Mouse (Mus musculus): ENCODE measurements at regions not wholly inside any gene's neighbourhood (a gene's known extent, or its start where the extent isn't known, plus 50 kb on each side); places are given as distances from the start of the nearest gene placed in this dataset.
A peak's percentile ranks its signal among the peaks of the same experiment; 100 is the strongest.

GRCm38 (mm10) chr13:38878718-38879669 is 81.7 kb downstream of the Slc35b3 start:
- DNase-seq (ENCODE audit: low spot score in 2 of 2) = peak in 1 of 2 experiments; percentile 22

- DNase-seq (ENCODE audit: low spot score in 2 of 2) = no peak
Measured at GRCm38 (mm10) chr13:38875923-38876322, 84.8 kb downstream of the Slc35b3 start.

GRCm38 (mm10) chr13:38864002-38864401 is 96.7 kb downstream of the Slc35b3 start:
- DNase-seq (ENCODE audit: low spot score in 2 of 2) = no peak

- DNase-seq (ENCODE audit: low spot score in 2 of 2) = no peak
Measured at GRCm38 (mm10) chr13:38855742-38856141, 104.9 kb downstream of the Slc35b3 start.

- DNase-seq (ENCODE audit: low spot score in 2 of 2) = peak in 1 of 2 experiments; percentile 13
Measured at GRCm38 (mm10) chr13:38854986-38855385, 105.7 kb downstream of the Slc35b3 start.

GRCm38 (mm10) chr13:38852868-38853267 is 107.8 kb downstream of the Slc35b3 start:
- peak in 1 of 2 experiments; percentile 22 for DNase-seq (ENCODE audit: low spot score in 2 of 2)

DNA sequence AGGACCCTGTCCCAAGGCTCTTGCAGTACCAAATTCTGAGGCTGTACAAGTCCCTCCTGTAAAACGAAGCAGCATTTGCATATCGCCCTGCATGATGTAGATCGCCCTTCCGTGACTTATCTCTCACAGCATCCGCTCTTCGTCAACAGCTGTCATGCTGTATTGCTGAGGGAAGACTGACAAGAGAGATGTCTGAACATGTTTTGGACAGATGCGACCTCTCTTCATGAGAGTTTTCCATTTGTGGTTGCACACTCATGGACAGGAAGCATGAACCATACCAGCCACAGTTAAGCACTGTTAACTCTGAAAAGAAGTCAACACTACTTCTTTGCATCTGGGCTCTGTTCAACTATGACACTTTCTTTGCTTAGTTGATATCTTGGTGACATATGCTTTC is 108.9 kb downstream of the Slc35b3 start:
- DNase-seq (ENCODE audit: low spot score in 2 of 2) = no peak

DNA sequence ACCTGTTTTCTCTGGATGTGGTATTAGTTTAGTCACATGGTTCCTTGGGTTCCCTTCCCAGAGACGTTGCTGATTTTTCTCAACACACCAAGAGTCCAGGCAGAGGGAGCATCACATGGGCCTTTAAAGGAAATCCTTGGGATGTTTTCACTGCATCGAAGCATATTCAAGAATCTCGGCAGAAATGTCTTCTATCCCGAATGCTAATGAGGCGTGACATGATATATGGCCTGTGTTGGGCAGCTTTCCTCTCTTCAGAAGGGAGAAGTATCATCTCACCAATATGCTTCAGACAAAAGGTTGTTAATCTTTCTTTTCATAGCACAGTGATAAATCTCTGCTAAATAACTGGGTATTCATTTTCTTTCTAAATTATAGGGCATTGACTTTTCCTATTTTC is 122.4 kb downstream of the Slc35b3 start:
- no peak for DNase-seq (ENCODE audit: low spot score in 2 of 2)

DNA sequence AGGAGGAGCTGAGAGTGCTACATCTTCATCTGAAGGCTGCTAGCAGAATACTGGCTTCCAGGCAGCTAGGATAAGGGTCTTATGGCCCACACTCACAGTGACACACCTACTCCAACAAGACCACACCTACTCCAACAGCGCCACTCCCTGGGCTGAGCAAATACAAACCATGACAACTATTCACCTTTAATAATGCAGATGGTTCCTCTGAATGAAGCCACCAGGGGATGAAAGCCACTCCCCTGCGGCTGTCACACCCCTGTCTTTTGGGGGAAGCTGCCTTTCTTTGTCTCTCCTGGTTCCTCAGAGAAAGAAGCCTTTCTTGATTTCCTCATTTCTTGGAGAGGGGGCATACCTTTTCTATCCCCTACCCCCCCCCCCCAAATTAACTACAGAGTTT is 135.0 kb downstream of the Slc35b3 start:
- no peak for DNase-seq (ENCODE audit: low spot score in 2 of 2)

DNA sequence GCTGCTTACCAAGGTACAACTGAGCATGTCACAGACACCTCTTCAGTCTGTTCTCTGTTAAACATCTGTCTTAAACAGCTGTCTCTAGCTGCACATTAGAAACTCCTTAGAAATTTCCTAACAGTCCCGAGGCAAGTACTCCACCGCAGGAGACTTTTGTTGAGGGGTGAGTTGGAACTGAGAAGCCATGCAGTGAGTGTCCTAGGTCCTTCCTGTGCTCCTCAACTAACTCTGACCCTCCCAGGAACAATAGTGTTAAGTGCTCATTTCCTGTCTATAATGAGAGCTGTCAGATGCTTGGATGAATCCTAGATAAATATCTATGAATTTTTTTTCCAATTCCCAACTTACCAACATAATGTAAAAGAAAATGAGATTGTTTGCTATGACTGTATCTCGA is 141.1 kb downstream of the Slc35b3 start:
- DNase-seq (ENCODE audit: low spot score in 2 of 2) = no peak

DNA sequence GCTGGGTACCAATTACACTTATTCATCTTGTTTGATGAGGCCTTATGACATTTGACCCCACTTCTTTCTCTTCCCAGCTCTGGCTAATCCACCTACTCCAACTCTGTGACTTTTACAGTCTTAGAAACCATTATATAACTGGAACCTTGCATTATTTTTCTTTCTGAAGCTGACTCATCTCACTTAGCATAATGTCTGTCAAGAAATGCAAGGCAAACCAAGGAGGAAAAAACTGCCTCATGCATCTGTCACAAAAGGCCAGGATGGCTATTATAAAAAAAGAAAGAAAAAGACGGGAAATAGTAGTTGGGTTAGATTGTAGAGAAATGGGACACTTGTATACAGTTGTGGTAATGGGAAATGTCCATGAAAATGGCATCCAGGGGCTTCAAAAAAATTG is 141.9 kb downstream of the Slc35b3 start:
- peak in 1 of 2 experiments; percentile 16 for DNase-seq (ENCODE audit: low spot score in 2 of 2)

GRCm38 (mm10) chr13:38816296-38816695 is 144.4 kb downstream of the Slc35b3 start:
- no peak for DNase-seq (ENCODE audit: low spot score in 2 of 2)

GRCm38 (mm10) chr13:38815002-38815707 is 145.5 kb downstream of the Slc35b3 start:
- DNase-seq (ENCODE audit: low spot score in 2 of 2) = no peak

DNA sequence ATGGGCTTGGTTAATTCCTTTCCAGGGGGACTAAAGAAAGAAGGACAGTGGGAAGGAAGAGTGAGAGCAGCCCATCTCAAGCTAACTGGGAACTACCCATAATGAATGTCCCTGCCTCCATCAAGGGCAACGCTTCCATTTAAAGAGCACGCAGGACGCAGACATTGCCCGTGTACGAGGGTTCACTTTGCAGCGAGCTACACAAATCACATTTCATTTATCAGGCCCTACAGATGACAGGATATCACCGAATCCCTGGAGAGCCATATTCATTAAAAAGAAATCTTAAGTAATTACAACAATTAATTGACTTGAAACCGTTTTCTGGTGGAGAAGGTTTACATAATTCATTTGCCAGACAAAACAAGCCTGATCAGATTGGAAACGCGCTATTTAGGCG is 139.7 kb upstream of the Eef1e1 start:
- no peak for DNase-seq (ENCODE audit: low spot score in 2 of 2)

DNA sequence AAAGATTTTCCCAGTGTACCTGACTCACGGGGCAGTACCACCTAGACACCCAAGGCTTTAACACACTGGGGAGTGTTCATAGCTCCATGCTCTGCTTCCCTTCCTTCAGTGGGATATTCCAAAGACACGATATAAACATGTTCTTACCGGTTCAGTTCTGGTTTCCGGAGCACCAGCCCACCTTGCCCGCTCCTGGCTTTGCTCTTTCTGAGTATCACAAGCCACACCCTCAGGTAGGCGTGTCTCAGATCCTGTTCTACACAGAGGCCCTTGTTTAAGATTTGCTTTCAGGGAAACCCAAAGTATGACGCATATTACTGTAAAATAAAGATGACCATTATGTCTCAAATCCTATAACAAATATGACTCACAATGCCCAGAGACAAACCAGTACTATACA is 134.6 kb upstream of the Eef1e1 start:
- no peak for DNase-seq (ENCODE audit: low spot score in 2 of 2)

DNA sequence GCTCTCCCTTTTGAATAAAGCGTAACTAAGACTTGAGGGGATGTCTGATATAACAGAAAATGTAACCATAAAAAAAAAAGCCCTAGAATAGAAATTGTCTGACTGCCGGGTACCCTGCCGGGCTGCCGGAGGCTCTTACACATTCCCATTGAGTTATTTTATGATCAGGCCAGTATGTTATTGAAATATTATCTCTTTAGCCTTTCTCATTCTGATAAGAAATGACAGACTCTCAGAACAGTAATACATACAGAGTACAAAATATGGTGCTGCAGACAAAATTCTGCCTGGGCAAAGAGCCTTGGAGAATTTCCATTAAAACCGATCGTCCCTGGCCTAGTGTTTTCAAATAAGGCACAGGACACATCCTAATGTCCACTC is 121.8 kb upstream of the Eef1e1 start:
- no peak for DNase-seq (ENCODE audit: low spot score in 2 of 2)

GRCm38 (mm10) chr13:38779984-38780629 is 121.2 kb upstream of the Eef1e1 start:
- no peak for DNase-seq (ENCODE audit: low spot score in 2 of 2)

DNA sequence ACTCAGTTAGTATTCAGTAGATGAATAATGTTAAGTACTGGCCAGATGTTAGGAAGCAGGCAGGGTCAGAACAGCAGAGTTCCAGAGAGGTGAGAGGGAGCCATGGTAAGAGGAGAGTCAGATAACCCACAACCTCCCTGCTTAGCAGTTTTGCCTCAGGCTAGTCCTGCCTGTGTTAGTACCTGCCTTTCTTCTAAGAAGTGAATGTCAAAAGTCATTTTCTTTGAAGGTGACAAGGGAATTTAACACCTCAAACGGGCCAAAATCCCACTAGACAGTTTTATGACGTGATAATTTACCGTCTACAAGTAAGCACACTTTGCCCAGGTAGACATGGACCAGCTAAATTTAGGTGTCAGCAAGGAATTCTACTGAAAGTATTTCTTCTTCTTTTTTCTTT is 117.7 kb upstream of the Eef1e1 start:
- DNase-seq (ENCODE audit: low spot score in 2 of 2) = no peak

DNA sequence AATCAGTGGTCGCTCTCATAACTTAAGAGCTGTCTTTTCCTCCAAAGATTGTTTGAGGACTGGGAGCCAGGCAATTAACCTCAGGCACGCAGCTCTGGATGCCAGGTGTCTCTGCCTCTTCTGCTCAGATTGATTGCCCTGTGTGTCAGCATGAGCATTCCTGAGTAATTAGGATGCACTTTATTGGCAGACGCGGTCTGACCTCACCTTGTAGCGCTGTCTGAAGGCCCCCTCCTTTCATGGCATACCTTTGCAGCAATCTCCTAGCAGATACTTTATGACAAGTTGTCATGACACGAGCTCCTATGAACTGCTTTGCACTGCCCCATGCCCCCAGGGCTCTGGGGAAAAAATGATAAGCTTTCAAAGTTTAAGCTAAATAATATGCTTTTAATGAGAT is 114.1 kb upstream of the Eef1e1 start:
- DNase-seq (ENCODE audit: low spot score in 2 of 2) = no peak

DNA sequence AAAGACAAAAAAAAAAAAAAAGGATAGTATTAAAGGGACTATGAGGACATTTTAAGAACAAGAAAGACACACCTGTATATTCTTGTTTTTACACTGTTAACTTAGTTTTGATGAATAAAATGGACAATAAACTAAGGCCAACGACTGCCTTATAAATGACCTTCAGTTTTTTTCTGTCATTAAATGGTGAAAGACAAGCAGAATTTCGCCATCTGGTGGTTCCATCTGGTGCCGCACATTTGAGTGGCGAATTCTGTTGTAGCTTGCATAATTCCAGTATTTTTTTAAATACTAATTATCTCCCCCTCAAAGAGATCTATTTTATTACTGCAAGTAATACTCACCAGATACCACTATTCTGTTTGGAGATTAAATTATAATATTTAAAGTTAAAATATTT is 107.3 kb upstream of the Eef1e1 start:
- DNase-seq (ENCODE audit: low spot score in 2 of 2) = no peak

- no peak for DNase-seq (ENCODE audit: low spot score in 2 of 2)
Measured at GRCm38 (mm10) chr13:38760261-38760660, 101.4 kb upstream of the Eef1e1 start.

DNA sequence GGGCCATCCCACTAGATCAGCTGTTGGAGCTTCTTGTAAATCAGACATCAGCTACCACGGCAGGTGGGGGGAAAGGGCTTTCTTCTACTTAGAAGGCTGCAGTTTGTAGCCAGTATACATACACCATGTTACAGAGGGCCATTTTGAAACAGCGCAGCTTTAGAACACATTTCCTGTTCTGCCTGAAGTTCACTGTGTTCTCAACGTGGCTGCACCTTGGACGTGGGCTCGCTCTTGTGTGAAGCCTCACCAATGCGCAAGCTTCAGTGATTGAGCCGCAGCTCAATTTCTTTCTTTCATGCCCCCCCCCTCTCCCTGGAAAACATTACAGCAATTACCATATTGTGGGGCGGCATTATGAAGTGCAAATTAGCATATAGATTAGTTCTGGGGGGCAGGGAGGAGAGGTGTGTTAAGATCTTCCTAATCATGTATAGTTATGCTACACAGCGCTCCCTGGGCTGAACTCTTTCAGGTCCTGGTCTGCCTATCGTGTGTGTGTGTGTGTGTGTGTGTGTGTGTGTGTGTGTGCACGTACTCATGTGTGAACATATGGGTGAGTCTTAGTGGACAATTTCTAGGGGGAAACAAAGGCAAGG is 97.9 kb upstream of the Eef1e1 start:
- no peak for DNase-seq (ENCODE audit: low spot score in 2 of 2)
